Mouse (Mus musculus): ENCODE measurements around the gene Kcnip1. TPM values are rescaled to one million over a fixed set of nuclear protein-coding genes. Genes with fewer than 3 reads are reported as not detected.

Kcnip1 gene
- polyA plus RNA-seq, 1 experiment from 2014 or later: not detected

DNA sequence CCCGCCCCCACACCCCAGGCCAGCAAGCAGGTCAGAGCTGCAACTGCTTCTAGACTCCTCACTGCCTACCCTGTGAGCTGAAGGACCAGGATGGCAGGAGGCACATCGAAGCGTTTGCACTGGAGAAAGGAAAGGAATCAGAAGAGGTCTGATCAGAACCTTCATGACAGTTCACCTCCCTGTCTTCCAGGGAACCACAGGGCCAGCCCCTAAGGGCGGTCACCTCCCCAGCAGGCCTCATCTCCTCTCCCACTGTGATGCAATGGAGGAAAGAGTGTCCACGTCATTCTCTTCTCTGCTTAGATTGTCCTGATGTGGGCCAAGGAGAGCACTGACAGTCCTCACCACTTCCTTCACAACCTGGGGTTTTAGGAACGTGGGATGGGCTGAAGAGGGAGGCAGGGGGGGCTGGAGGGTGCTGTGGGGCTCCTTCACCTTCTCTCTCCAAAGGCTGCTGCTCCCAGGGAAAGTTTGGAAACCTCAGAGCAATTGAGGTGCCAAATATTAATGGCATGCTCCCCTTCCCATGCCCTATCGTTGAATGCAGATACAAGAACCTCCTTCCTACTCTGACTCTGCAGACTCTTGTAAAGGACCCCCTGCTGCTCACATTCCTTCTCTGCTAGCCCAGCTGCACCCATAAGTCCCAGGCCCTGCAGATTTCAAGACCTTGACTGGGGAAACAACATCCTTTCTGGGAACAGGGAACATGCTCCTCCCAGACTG lies 17.3 kb upstream of the Kcnip1 start:
- Histone ChIP-seq H3K27ac (peak overlapping the region; percentile 64), H3K9me3 (replicated peaks) (no peaks in the 10 kb centered on the region), H3K27me3 (no peaks in the 10 kb centered on the region), H3K4me3 (no peak overlapping the region), H3K9ac (no peak overlapping the region), H3K4me1 (replicated peaks) (0 out of 2 replicates have a peak, but pooled peaks cover 5% of the 10 kb centered on the region), H3K4me2 (no peak overlapping the region), H3K36me3 (no peaks in the 10 kb centered on the region)
- WGBS: 60% methylated on average over 7 of the region's 7 CpGs
- ATAC-seq (replicated peaks; ENCODE audit: insufficient number of reproducible peaks, insufficient read depth, low FRiP score, low read depth): no peak; the same call in none of the 2 replicates

DNA sequence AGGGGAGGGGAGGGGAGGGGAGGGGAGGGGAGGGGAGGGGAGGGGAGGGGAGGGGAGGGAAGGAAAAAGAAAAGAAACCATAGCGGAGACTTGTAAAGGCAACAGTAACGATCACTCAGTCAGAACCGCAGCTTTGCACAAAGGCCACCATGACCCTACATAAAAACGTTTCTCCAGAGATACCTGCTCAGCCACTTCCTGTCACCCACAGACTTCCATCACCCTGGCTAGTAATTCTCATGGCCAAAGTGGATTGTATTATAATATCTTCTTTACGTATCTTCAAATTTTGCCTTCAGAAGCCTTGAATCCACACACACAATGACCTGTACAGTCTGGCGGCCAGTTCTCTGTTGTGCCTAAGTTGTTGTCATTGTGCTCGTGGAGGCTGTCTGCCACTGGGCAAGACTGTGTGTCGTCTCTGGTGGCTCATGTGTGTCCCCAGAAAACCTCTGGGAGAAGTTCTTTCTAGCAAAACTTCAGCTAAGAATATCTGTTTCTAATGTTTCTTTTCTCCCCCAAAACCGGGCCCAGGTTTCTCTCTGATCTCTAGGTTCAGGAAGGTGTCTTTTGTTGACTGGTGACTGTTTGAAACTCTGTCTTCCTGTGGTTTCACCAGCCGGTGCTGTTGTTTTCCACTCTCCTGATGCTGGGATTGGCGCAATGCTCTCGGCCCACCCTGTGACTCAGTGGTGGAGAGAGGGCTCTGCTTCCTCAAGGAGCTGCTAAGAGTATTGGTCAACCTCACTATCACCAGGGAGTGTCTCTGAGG lies 16.6 kb upstream of the Kcnip1 start:
- ATAC-seq (replicated peaks; ENCODE audit: insufficient number of reproducible peaks, insufficient read depth, low FRiP score, low read depth): no peak
- Histone ChIP-seq H3K27me3 (no peaks in the 10 kb centered on the region), H3K27ac (peak overlapping the region; percentile 64), H3K36me3 (no peaks in the 10 kb centered on the region), H3K4me3 (no peak overlapping the region), H3K9me3 (replicated peaks) (no peaks in the 10 kb centered on the region), H3K4me1 (replicated peaks) (0 out of 2 replicates have a peak, but pooled peaks cover 5% of the 10 kb centered on the region), H3K4me2 (no peak overlapping the region), H3K9ac (no peak overlapping the region)
- WGBS: 77% methylated on average over 12 of the region's 12 CpGs

DNA sequence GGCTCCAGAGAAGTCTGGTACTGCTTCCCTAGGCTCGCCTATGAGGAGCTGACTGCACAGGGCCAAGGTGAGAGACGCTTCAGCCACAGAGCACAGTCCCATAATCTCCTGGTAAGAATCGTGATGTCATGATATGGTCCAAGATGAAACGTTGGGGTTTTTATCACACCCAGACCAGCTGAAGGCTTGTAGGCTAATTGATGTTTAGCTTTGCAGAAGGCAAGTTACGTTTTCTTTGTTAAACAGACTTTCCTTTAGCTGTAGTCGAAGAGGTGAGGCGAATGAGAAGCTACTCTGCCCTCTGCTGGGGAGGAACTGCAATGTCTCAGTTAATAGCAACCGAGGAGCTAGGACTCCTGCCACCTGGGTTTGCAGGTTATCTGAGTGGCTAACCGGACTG lies 15.8 kb upstream of the Kcnip1 start:
- H3K4me2 ChIP-seq: 0 out of 2 replicates have a peak overlapping the region, but pooled peaks have one; percentile 10
- no peak for ATAC-seq (replicated peaks; ENCODE audit: insufficient number of reproducible peaks, insufficient read depth, low FRiP score, low read depth)
- 35% methylated on average over 9 of the region's 9 CpGs for WGBS
- 0 out of 2 replicates have a peak, but pooled peaks cover 5% of the 10 kb centered on the region for H3K4me1 ChIP-seq (replicated peaks)
- H3K36me3 ChIP-seq: no peaks in the 10 kb centered on the region
- H3K27ac ChIP-seq: peak overlapping the region; percentile 49
- H3K9ac ChIP-seq: no peak overlapping the region
- H3K27me3 ChIP-seq: no peaks in the 10 kb centered on the region
- H3K9me3 ChIP-seq (replicated peaks): no peaks in the 10 kb centered on the region
- no peak overlapping the region for H3K4me3 ChIP-seq

DNA sequence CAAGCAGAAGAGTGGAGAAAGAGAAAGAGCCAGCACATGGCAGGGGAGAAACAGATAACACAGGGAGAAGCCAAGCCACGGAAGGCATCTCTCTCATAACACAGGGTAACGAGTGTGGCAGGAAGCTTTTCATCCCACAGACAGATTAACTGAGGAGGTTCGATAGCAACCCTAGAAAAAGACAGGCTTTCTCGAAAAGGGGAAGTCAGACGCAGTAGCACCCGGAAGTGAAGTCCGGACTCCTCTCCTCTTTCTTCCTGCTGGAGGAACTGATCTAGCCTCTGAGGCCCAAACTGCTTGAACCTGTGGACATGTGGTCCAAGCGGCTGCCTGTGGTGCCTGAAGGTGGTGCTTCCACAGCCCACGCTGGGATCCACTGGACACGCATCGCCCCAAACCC lies 15.3 kb upstream of the Kcnip1 start:
- H3K4me2 ChIP-seq: 0 out of 2 replicates have a peak overlapping the region, but pooled peaks have one; percentile 10
- no peaks in the 10 kb centered on the region for H3K9me3 ChIP-seq (replicated peaks)
- H3K4me1 ChIP-seq (replicated peaks): 0 out of 2 replicates have a peak, but pooled peaks cover 5% of the 10 kb centered on the region
- H3K9ac ChIP-seq: no peak overlapping the region
- no peak overlapping the region for H3K4me3 ChIP-seq
- ATAC-seq (replicated peaks; ENCODE audit: insufficient number of reproducible peaks, insufficient read depth, low FRiP score, low read depth): no peak
- WGBS: 65% methylated on average over 11 of the region's 11 CpGs
- H3K27me3 ChIP-seq: no peaks in the 10 kb centered on the region
- peak overlapping the region; percentile 49 for H3K27ac ChIP-seq
- no peaks in the 10 kb centered on the region for H3K36me3 ChIP-seq

DNA sequence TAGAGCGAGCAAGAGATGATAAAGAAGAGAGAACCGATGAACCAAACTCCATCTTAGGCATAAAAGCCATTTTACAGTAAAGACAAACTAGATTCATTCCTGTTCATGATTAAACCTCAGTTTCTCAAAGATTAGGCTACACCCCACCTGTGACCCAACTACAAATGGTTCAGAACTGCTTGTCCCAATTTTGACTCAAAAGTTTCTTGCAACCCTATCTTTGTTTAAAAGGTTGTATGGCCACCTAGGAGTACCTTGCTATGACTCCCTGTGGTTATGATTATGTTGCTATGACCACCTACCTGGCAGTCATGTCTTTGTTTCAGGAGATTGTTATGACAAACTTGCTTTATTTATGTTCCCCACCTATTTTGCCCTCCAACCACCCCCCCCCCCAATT lies 14.7 kb upstream of the Kcnip1 start:
- H3K9me3 ChIP-seq (replicated peaks): no peaks in the 10 kb centered on the region
- H3K27ac ChIP-seq: no peak overlapping the region
- 0 out of 2 replicates have a peak, but pooled peaks cover 5% of the 10 kb centered on the region for H3K4me1 ChIP-seq (replicated peaks)
- no peak overlapping the region for H3K4me2 ChIP-seq
- ATAC-seq (replicated peaks; ENCODE audit: insufficient number of reproducible peaks, insufficient read depth, low FRiP score, low read depth): no peak
- H3K36me3 ChIP-seq: no peaks in the 10 kb centered on the region
- H3K27me3 ChIP-seq: no peaks in the 10 kb centered on the region
- H3K9ac ChIP-seq: no peak overlapping the region
- no peak overlapping the region for H3K4me3 ChIP-seq
- 73% methylated on average over 2 of the region's 2 CpGs for WGBS

DNA sequence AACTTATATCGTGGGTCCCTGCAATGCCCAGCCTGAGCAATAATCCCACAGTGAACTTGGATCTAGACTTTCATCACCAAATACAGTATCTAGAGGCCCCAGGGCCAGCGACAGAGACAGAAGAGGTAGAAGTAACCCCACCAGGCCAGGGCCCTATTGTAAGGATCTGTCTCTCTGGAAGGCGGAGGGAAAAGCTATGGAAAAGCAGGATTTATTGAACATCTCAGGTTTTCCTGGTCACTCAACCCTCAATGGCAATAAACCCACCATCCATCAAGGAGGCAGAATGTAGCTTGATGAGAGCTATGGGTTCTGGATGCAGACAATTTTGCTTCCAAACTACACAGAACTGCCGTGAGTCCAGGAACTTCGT lies 9.6 kb upstream of the Kcnip1 start:
- H3K9me3 ChIP-seq (replicated peaks): no peaks in the 10 kb centered on the region
- H3K36me3 ChIP-seq: no peaks in the 10 kb centered on the region
- H3K4me3 ChIP-seq: no peak overlapping the region
- peaks cover 9% of the 10 kb centered on the region; the same call in 1 of the 2 replicates for H3K27me3 ChIP-seq
- no peak overlapping the region for H3K9ac ChIP-seq
- WGBS: 70% methylated on average over 5 of the region's 5 CpGs
- ATAC-seq (replicated peaks; ENCODE audit: insufficient number of reproducible peaks, insufficient read depth, low FRiP score, low read depth): no peak
- H3K27ac ChIP-seq: no peak overlapping the region
- H3K4me2 ChIP-seq: no peak overlapping the region
- no peaks in the 10 kb centered on the region for H3K4me1 ChIP-seq (replicated peaks)

DNA sequence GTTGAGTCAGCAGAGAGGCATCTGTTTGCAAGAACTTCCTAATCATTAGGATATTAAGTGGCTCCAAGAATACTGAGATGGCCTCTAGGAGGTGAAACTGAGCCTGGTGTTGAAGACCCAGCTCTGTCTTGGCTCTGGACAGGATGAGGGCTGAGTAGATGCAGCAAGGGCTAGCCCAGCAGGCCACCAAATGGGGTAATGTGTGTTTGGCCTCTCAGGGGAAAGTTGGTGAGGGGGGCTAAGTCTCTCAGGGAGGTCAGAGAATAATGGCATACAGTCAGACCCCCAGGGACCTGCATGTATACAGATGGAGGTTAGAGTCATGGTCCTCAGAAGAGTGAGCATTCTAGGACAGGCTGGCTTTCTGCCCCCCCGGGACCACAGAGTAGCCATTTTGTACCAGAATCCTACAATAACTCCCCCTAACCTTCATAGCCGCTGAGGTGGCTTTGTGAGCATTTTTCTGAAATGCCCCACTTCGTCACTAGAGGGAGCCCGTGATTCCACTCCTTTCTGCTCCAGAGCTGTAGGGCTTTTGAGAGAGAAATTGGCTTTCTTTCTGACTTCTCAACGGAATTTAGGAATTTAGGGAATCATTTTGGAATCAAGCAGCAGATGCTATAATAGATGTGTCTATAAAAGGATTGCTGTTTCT lies 9.1 kb upstream of the Kcnip1 start:
- H3K36me3 ChIP-seq: no peaks in the 10 kb centered on the region
- no peak for ATAC-seq (replicated peaks; ENCODE audit: insufficient number of reproducible peaks, insufficient read depth, low FRiP score, low read depth)
- WGBS: 7% methylated on average over 5 of the region's 5 CpGs
- H3K27me3 ChIP-seq: peaks cover 9% of the 10 kb centered on the region; the same call in 1 of the 2 replicates
- no peaks in the 10 kb centered on the region for H3K9me3 ChIP-seq (replicated peaks)
- no peak overlapping the region for H3K9ac ChIP-seq
- H3K27ac ChIP-seq: no peak overlapping the region
- H3K4me2 ChIP-seq: no peak overlapping the region
- no peak overlapping the region for H3K4me3 ChIP-seq
- no peaks in the 10 kb centered on the region for H3K4me1 ChIP-seq (replicated peaks)

DNA sequence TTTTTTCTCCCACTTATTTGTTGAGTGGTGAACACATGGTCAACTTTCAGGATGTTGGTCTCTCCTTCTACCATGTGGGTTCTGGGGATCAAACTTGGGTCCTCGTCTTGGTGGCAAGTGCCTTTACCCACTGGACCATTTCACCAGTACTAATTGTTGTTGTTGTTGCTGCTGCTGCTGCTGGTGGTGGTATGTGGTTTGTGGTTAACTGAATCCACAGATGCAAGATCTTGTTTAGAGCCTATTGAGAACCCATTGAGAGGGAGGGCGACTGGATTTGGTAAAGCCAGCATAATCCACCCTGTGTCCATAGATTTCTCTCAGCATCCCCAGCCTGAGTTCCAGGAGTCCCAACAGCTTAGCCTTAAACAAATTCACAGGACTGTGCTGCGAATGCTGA lies 7.5 kb upstream of the Kcnip1 start:
- ATAC-seq (replicated peaks; ENCODE audit: insufficient number of reproducible peaks, insufficient read depth, low FRiP score, low read depth): no peak
- H3K9me3 ChIP-seq (replicated peaks): no peaks in the 10 kb centered on the region
- peaks cover 9% of the 10 kb centered on the region; the same call in 1 of the 2 replicates for H3K27me3 ChIP-seq
- no peak overlapping the region for H3K4me3 ChIP-seq
- no peak overlapping the region for H3K9ac ChIP-seq
- H3K4me1 ChIP-seq (replicated peaks): no peaks in the 10 kb centered on the region
- H3K27ac ChIP-seq: no peak overlapping the region
- WGBS: 75% methylated on average over 3 of the region's 3 CpGs
- no peak overlapping the region for H3K4me2 ChIP-seq
- no peaks in the 10 kb centered on the region for H3K36me3 ChIP-seq

DNA sequence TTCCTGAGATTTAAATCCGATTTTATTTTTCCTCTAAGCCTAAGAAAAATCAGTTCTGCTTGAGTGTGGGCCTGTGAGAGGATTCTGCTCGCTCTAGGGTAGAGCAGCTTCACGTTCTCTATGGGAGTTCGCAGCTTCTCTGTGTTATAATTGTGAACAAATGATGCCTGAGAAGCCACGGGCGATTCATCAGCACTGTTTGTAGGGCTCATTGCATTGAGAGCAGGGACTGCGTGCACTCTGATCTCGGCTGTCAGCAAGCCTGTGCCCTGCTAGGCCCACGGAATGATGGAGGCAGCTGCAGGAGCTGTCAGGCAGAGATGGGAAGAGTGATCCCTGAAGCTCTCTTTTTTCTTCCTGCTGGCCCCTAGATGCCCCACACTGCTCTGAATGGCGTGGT lies 5.3 kb upstream of the Kcnip1 start:
- H3K4me2 ChIP-seq: no peak overlapping the region
- no peaks in the 10 kb centered on the region for H3K9me3 ChIP-seq (replicated peaks)
- no peak overlapping the region for H3K4me3 ChIP-seq
- H3K9ac ChIP-seq: no peak overlapping the region
- no peaks in the 10 kb centered on the region for H3K4me1 ChIP-seq (replicated peaks)
- H3K36me3 ChIP-seq: no peaks in the 10 kb centered on the region
- WGBS: 55% methylated on average over 10 of the region's 10 CpGs
- ATAC-seq (replicated peaks; ENCODE audit: insufficient number of reproducible peaks, insufficient read depth, low FRiP score, low read depth): no peak
- peaks cover 24% of the 10 kb centered on the region for H3K27me3 ChIP-seq
- no peak overlapping the region for H3K27ac ChIP-seq

DNA sequence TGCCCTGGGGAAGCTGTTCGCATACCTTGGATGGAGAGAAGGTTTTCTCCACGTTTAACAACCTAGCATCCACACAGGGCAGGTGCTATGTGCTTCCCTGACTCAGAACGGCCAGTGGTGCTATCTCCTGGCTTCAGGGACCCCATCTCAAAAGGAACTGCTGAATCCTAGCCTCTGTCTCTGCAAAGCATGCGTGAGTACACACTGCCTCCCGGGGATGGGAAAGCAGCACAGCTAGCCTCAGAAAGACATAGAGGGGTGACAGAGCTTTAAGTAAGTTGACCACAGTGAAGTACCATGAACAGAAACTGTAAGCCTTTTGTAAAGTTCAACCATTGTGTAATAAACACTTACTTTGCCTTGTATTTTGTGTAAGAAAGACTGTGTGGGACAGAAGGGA lies 544 bp upstream of the Kcnip1 start:
- H3K9ac ChIP-seq: no peak overlapping the region
- no peak overlapping the region for H3K27ac ChIP-seq
- no peak overlapping the region for H3K4me2 ChIP-seq
- H3K27me3 ChIP-seq: peaks cover 38% of the 10 kb centered on the region
- ATAC-seq (replicated peaks; ENCODE audit: insufficient number of reproducible peaks, insufficient read depth, low FRiP score, low read depth): no peak
- no peak overlapping the region for H3K4me3 ChIP-seq
- 50% methylated on average over 5 of the region's 5 CpGs for WGBS
- peaks cover 7% of the 10 kb centered on the region; the same call in 1 of the 2 replicates for H3K4me1 ChIP-seq (replicated peaks)
- no peaks in the 10 kb centered on the region for H3K36me3 ChIP-seq
- H3K9me3 ChIP-seq (replicated peaks): no peaks in the 10 kb centered on the region

DNA sequence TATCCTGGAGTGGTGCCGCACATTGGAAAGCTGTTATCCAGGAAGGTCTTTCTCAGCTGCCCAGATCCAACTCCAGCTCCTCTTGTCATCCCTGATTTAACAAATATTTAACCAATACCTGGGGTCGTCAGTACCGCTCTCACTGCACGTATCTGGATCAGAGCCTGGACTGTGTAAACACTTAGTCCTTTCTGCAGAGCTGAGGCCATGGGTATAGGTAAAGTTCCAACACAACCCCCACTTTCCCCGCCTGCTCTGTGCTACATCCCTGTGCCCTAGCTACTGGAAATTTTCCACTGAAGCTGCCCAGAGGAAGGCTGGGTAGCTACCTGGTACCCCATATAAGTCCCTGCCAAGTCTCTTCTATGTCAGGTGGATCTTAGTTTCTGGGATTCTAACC lies 3.0 kb downstream of the Kcnip1 start:
- H3K9ac ChIP-seq: no peak overlapping the region
- WGBS: 73% methylated on average over 5 of the region's 5 CpGs
- H3K27ac ChIP-seq: no peak overlapping the region
- H3K4me2 ChIP-seq: no peak overlapping the region
- peaks cover 32% of the 10 kb centered on the region for H3K27me3 ChIP-seq
- no peak overlapping the region for H3K4me3 ChIP-seq
- ATAC-seq (replicated peaks; ENCODE audit: insufficient number of reproducible peaks, insufficient read depth, low FRiP score, low read depth): no peak
- no peaks in the 10 kb centered on the region for H3K9me3 ChIP-seq (replicated peaks)
- peaks cover 7% of the 10 kb centered on the region; the same call in 1 of the 2 replicates for H3K4me1 ChIP-seq (replicated peaks)
- H3K36me3 ChIP-seq: no peaks in the 10 kb centered on the region

Measured in heart, embryonic 15.5 days (tissue).